Mouse (Mus musculus): ENCODE data around the gene Smim24.

The Smim24 gene

GRCm38 (mm10) chr10:81441019-81441418 lies 48.2 kb downstream of the Smim24 start:
- DNase-seq, result no peak

All from layer of hippocampus, adult 9-11 months (tissue).